Comparison of ENCODE assay signal across 9 mouse cellular contexts in the genomic region with DNA sequence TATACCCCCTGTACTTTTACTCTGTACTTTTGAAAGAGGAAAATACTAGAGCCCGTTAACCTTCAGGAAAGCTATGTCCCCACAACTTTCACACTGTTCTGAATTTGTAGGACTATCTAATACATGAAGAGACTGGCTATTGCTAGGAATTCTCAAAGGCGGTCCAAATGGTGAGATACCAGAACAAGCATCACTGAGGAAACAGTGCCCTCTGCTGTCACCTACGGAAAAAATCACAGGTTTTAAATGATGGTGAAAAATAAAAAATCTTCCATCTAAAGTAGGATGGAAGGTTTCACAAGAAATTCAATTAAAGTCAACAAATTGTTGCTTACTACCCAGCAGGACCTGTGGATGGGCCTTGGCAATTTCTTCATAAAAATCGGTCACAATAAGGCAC.
A peak's percentile ranks its signal among the peaks of the same experiment; 100 is the strongest.
DNase-seq lines count a peak whose midpoint lies in the region; ATAC-seq and TF ChIP-seq lines count a peak whose summit lies in the region.
"Had no signal": no experiment of that assay in that cellular context is flagged by ENCODE, and none has a peak within 500 bp of the region (broad histone marks: within the 10 kb centered on the region; RNA-seq: fewer than 3 reads in every experiment).

No protein-coding gene starts in this region.

- no peak for TF ChIP-seq EP300 in liver, postnatal 0 days (IDR thresholded peaks at IDR 0.05; ENCODE audit: low read depth)

- H3K9ac ChIP-seq in forebrain, postnatal 0 days, result no peak overlapping the region
- H3K9ac ChIP-seq in forebrain, embryonic 15.5 days (replicated peaks), result no peak overlapping the region
- no peak overlapping the region for H3K9ac ChIP-seq in liver, postnatal 0 days (replicated peaks)
- H3K9ac ChIP-seq in liver, embryonic 11.5 days (ENCODE audit: low read depth, low read length), result no peak overlapping the region
- H3K9ac ChIP-seq: lung, embryonic 15.5 days had no signal

- no peak overlapping the region for H3K4me2 ChIP-seq in forebrain, postnatal 0 days (ENCODE audit: low read depth)
- no peak overlapping the region for H3K4me2 ChIP-seq in forebrain, embryonic 15.5 days (replicated peaks)
- no peak overlapping the region for H3K4me2 ChIP-seq in liver, postnatal 0 days (ENCODE audit: low read depth, low read length)
- H3K4me2 ChIP-seq in liver, embryonic 11.5 days, result no peak overlapping the region
- H3K4me2 ChIP-seq: lung, embryonic 15.5 days had no signal

- TF ChIP-seq CTCF in forebrain, postnatal 0 days (IDR thresholded peaks at IDR 0.05; ENCODE audit: low read depth), result peak; percentile 74
- TF ChIP-seq CTCF in liver, postnatal 0 days (IDR thresholded peaks at IDR 0.05; ENCODE audit: low read depth), result peak; percentile 63

- no peaks in the 10 kb centered on the region for H3K36me3 ChIP-seq in forebrain, postnatal 0 days (ENCODE audit: insufficient read depth)
- no peaks in the 10 kb centered on the region for H3K36me3 ChIP-seq in forebrain, embryonic 15.5 days
- no peaks in the 10 kb centered on the region for H3K36me3 ChIP-seq in liver, postnatal 0 days (replicated peaks; ENCODE audit: insufficient read depth, low read length)
- H3K36me3 ChIP-seq in liver, embryonic 11.5 days (ENCODE audit: control insufficient read depth, insufficient read depth, low read length), result no peaks in the 10 kb centered on the region
- H3K36me3 ChIP-seq: lung, embryonic 15.5 days had no signal

- no peak overlapping the region for H3K27ac ChIP-seq in forebrain, postnatal 0 days (ENCODE audit: low read depth, low read length)
- no peak overlapping the region for H3K27ac ChIP-seq in forebrain, embryonic 15.5 days (replicated peaks)
- H3K27ac ChIP-seq in liver, postnatal 0 days (ENCODE audit: low read depth), result no peak overlapping the region
- H3K27ac ChIP-seq in liver, embryonic 11.5 days (ENCODE audit: low read depth, low read length), result no peak overlapping the region
- H3K27ac ChIP-seq: lung, embryonic 15.5 days had no signal

- no peaks in the 10 kb centered on the region for H3K4me1 ChIP-seq in forebrain, postnatal 0 days (ENCODE audit: insufficient read depth)
- no peaks in the 10 kb centered on the region for H3K4me1 ChIP-seq in forebrain, embryonic 15.5 days
- H3K4me1 ChIP-seq in liver, postnatal 0 days (ENCODE audit: insufficient read depth), result no peaks in the 10 kb centered on the region
- no peaks in the 10 kb centered on the region for H3K4me1 ChIP-seq in liver, embryonic 11.5 days (replicated peaks; ENCODE audit: control insufficient read depth, insufficient read depth, low read length)

- no peak overlapping the region for H3K4me3 ChIP-seq in forebrain, postnatal 0 days (ENCODE audit: low read depth, low read length)
- H3K4me3 ChIP-seq in forebrain, embryonic 15.5 days, result no peak overlapping the region
- no peak overlapping the region for H3K4me3 ChIP-seq in liver, postnatal 0 days (ENCODE audit: low read depth, low read length)
- no peak overlapping the region for H3K4me3 ChIP-seq in liver, embryonic 11.5 days (ENCODE audit: low read depth, low read length)
- H3K4me3 ChIP-seq: lung, embryonic 15.5 days had no signal

- no peaks in the 10 kb centered on the region for H3K9me3 ChIP-seq in forebrain, postnatal 0 days (ENCODE audit: low read length)
- no peaks in the 10 kb centered on the region for H3K9me3 ChIP-seq in forebrain, embryonic 15.5 days
- H3K9me3 ChIP-seq in liver, postnatal 0 days (ENCODE audit: low read length), result no peaks in the 10 kb centered on the region
- no peaks in the 10 kb centered on the region for H3K9me3 ChIP-seq in liver, embryonic 11.5 days (ENCODE audit: control insufficient read depth, low read length)
- H3K9me3 ChIP-seq: lung, embryonic 15.5 days had no signal

- ATAC-seq in forebrain, postnatal 0 days, result no peak
- no peak for ATAC-seq in forebrain, embryonic 15.5 days (replicated peaks)
- ATAC-seq in liver, postnatal 0 days, result no peak
- no peak for ATAC-seq in liver, embryonic 11.5 days (replicated peaks; ENCODE audit: low FRiP score)

- 31% methylated on average over 4 of the region's 4 CpGs for WGBS in forebrain, postnatal 0 days
- WGBS in forebrain, embryonic 15.5 days, result 37% methylated on average over 4 of the region's 4 CpGs
- WGBS in liver, postnatal 0 days (ENCODE audit: insufficient replicate concordance), result 38% methylated on average over 4 of the region's 4 CpGs
- WGBS in liver, embryonic 11.5 days, result 27% methylated on average over 4 of the region's 4 CpGs

- no peaks in the 10 kb centered on the region for H3K27me3 ChIP-seq in forebrain, postnatal 0 days (ENCODE audit: insufficient read depth, low read length)
- H3K27me3 ChIP-seq in forebrain, embryonic 15.5 days, result no peaks in the 10 kb centered on the region
- H3K27me3 ChIP-seq in liver, postnatal 0 days (ENCODE audit: insufficient read depth, low read length), result no peaks in the 10 kb centered on the region
- H3K27me3 ChIP-seq in liver, embryonic 11.5 days (replicated peaks; ENCODE audit: control insufficient read depth, insufficient read depth, low read length), result no peaks in the 10 kb centered on the region
- H3K27me3 ChIP-seq: lung, embryonic 15.5 days had no signal

- DNase-seq in forebrain, postnatal 0 days, result peak; percentile 68
- no peak for DNase-seq in liver, postnatal 0 days
- DNase-seq in liver, embryonic 11.5 days (ENCODE audit: low spot score), result no peak
- peak; percentile 32 for DNase-seq in brain, embryonic 18.5 days (ENCODE audit: low read depth, low spot score)
- peak; percentile 36 for DNase-seq in retina, postnatal 1 day
- no peak for DNase-seq in spleen, adult 18-20 months
- DNase-seq in kidney, adult 18-20 months, result no peak

Comparison
In these comparisons a context has a peak if more than half of its experiments do, and no peak if none do; other contexts are left out.
1. DNase-seq: peak in forebrain, postnatal 0 days (single experiment), brain, embryonic 18.5 days (single experiment) and retina, postnatal 1 day (single experiment); none in liver, postnatal 0 days (single experiment), liver, embryonic 11.5 days (single experiment), spleen, adult 18-20 months (0 of 2) and kidney, adult 18-20 months (single experiment).